Mouse (Mus musculus) cerebellum, postnatal 36 days (tissue): ENCODE results near the gene Tmem151a.

Source experiments
- DNase-seq, 2 experiments: peaks; one replicate each; pipeline ENCODE4 v3.0.0; 2021 to 2022; ENCODE audit warnings: mixed read lengths in 2 of 2

The Tmem151a gene

GRCm38 (mm10) chr19:5040862-5041523 lies 44.3 kb downstream of the Tmem151a start, which contains the start of gene Brms1:
TSS of gene Brms1 (plus strand) at chr19:5041354.
- DNase-seq: peak; percentile 86 to 90

- DNase-seq: peak in 1 of 2 experiments; percentile 26
Observed at GRCm38 (mm10) chr19:5039301-5040114, 45.8 kb downstream of the Tmem151a start.

GRCm38 (mm10) chr19:5038709-5039156 lies 46.6 kb downstream of the Tmem151a start, which contains the start of the genes B4gat1 and AC124502.3:
TSS of gene B4gat1 (plus strand) at chr19:5038826.
TSS of gene AC124502.3 (plus strand) at chr19:5038891.
- peak; percentile 93 to 94 for DNase-seq

GRCm38 (mm10) chr19:5037678-5038571 lies 47.4 kb downstream of the Tmem151a start:
- peak; percentile 93 to 98 for DNase-seq

- no peak for DNase-seq
Observed at GRCm38 (mm10) chr19:5036577-5036976, 48.8 kb downstream of the Tmem151a start.

GRCm38 (mm10) chr19:5032686-5033085 lies 52.6 kb downstream of the Tmem151a start:
- no peak for DNase-seq

GRCm38 (mm10) chr19:5026111-5026510 lies 59.2 kb downstream of the Tmem151a start:
- no peak for DNase-seq

GRCm38 (mm10) chr19:5023621-5024479 lies 61.5 kb downstream of the Tmem151a start, which contains the start of gene Slc29a2:
TSS of gene Slc29a2 (plus strand) at chr19:5023860.
- peak; percentile 88 to 91 for DNase-seq

GRCm38 (mm10) chr19:5021416-5021815 lies 63.9 kb downstream of the Tmem151a start:
- DNase-seq: no peak
